7 mouse cellular contexts compared by ENCODE assay signal in genomic region chr2:158672829-158673228, GRCm38 (mm10). TPM values are rescaled to one million over a fixed set of nuclear protein-coding genes. Genes with fewer than 3 reads are reported as not detected.
A peak's percentile ranks its signal among the peaks of the same experiment; 100 is the strongest.
DNase-seq lines count a peak whose midpoint lies in the region; ATAC-seq lines count a peak whose summit lies in the region.

No protein-coding gene starts in this region.

- peak; percentile 23 to 51 for DNase-seq in spleen, postnatal 36 days (ENCODE audit: low spot score in 2 of 2)
- DNase-seq in spleen, adult 18-20 months, result no peak
- DNase-seq in forebrain, embryonic 14.5 days (ENCODE audit: low spot score), result peak; percentile 66
- DNase-seq in heart, postnatal 4 days, result peak; percentile 66
- DNase-seq in right cerebral cortex, postnatal 14 days, result no peak

- peak overlapping the region; percentile 71 for H3K27ac ChIP-seq in forebrain, embryonic 14.5 days (ENCODE audit: low read depth, low read length)
- peak overlapping the region; percentile 9; the same call in 1 of the 2 replicates for H3K27ac ChIP-seq in limb, embryonic 12.5 days
- H3K27ac ChIP-seq in neural tube, embryonic 15.5 days (replicated peaks), result peak overlapping the region; percentile 70

- H3K4me3 ChIP-seq in forebrain, embryonic 14.5 days (ENCODE audit: low read depth, low read length), result no peak overlapping the region
- no peak overlapping the region for H3K4me3 ChIP-seq in limb, embryonic 12.5 days (replicated peaks)
- no peak overlapping the region for H3K4me3 ChIP-seq in neural tube, embryonic 15.5 days (replicated peaks)

- H3K4me1 ChIP-seq in forebrain, embryonic 14.5 days (ENCODE audit: control insufficient read depth, insufficient read depth, low read length), result peaks cover 17% of the 10 kb centered on the region
- peaks cover 31% of the 10 kb centered on the region for H3K4me1 ChIP-seq in limb, embryonic 12.5 days (replicated peaks)
- peaks cover 53% of the 10 kb centered on the region for H3K4me1 ChIP-seq in neural tube, embryonic 15.5 days

- no peaks in the 10 kb centered on the region for H3K36me3 ChIP-seq in forebrain, embryonic 14.5 days (ENCODE audit: control insufficient read depth, insufficient read depth, low read length)
- no peaks in the 10 kb centered on the region for H3K36me3 ChIP-seq in limb, embryonic 12.5 days
- no peaks in the 10 kb centered on the region for H3K36me3 ChIP-seq in neural tube, embryonic 15.5 days

- 23% methylated on average over 6 of the region's 6 CpGs for WGBS in forebrain, embryonic 14.5 days
- WGBS in limb, embryonic 12.5 days, result 10% methylated on average over 6 of the region's 6 CpGs
- WGBS in neural tube, embryonic 15.5 days, result 11% methylated on average over 6 of the region's 6 CpGs

- no peak overlapping the region for H3K9ac ChIP-seq in forebrain, embryonic 14.5 days (ENCODE audit: low read length)
- no peak overlapping the region for H3K9ac ChIP-seq in limb, embryonic 12.5 days (replicated peaks)
- H3K9ac ChIP-seq in neural tube, embryonic 15.5 days (replicated peaks), result no peak overlapping the region; the same call in 1 of the 2 replicates

- peaks cover 9% of the 10 kb centered on the region for H3K27me3 ChIP-seq in forebrain, embryonic 14.5 days (replicated peaks; ENCODE audit: control insufficient read depth, insufficient read depth, low read length)
- peaks cover 34% of the 10 kb centered on the region for H3K27me3 ChIP-seq in limb, embryonic 12.5 days
- peaks cover 9% of the 10 kb centered on the region for H3K27me3 ChIP-seq in neural tube, embryonic 15.5 days (replicated peaks)

- peak; percentile 8; the same call in 1 of the 2 replicates for ATAC-seq in forebrain, embryonic 14.5 days
- no peak for ATAC-seq in limb, embryonic 12.5 days (ENCODE audit: insufficient number of reproducible peaks, insufficient read depth, low FRiP score, low TSS enrichment, low read depth)
- no peak for ATAC-seq in neural tube, embryonic 15.5 days (ENCODE audit: low FRiP score)

- H3K4me2 ChIP-seq in forebrain, embryonic 14.5 days (ENCODE audit: low read length), result no peak overlapping the region
- H3K4me2 ChIP-seq in limb, embryonic 12.5 days, result no peak overlapping the region
- H3K4me2 ChIP-seq in neural tube, embryonic 15.5 days, result 0 out of 2 replicates have a peak overlapping the region, but pooled peaks have one; percentile 6

- H3K9me3 ChIP-seq in forebrain, embryonic 14.5 days (replicated peaks; ENCODE audit: control insufficient read depth, low read length), result no peaks in the 10 kb centered on the region
- H3K9me3 ChIP-seq in limb, embryonic 12.5 days, result no peaks in the 10 kb centered on the region
- H3K9me3 ChIP-seq in neural tube, embryonic 15.5 days (replicated peaks), result no peaks in the 10 kb centered on the region

RNA-seq across cellular contexts. Expression of gene Ppp1r16b, which starts 7.6 kb away (rescaled TPM):
- polyA plus RNA-seq in forebrain, embryonic 14.5 days (2014; fragmentation: Nextera tagmentation; extraction: Ambion mirVana), result 12.4 and 18.4 TPM in 2 replicates
- total RNA-seq in heart, postnatal 4 days (2021), result 10 to 100 TPM; 13.8 to 14.2 TPM
- 3.3 TPM in 2 replicates for polyA plus RNA-seq in limb, embryonic 12.5 days (2016; fragmentation: Nextera tagmentation; extraction: Ambion mirVana)
- 25.3 and 26.6 TPM in 2 replicates for polyA plus RNA-seq in neural tube, embryonic 15.5 days (2015; fragmentation: Nextera tagmentation; extraction: Ambion mirVana)

RNA-seq across cellular contexts. Expression of gene Actr5, which starts 48.1 kb away (rescaled TPM):
- 10.4 and 12.8 TPM in 2 replicates for polyA plus RNA-seq in forebrain, embryonic 14.5 days (2014; fragmentation: Nextera tagmentation; extraction: Ambion mirVana)
- total RNA-seq in heart, postnatal 4 days (2021), result 1 to 10 TPM; 9.0 to 9.4 TPM
- polyA plus RNA-seq in limb, embryonic 12.5 days (2016; fragmentation: Nextera tagmentation; extraction: Ambion mirVana), result 20.8 and 22.1 TPM in 2 replicates
- 11.4 TPM in 2 replicates for polyA plus RNA-seq in neural tube, embryonic 15.5 days (2015; fragmentation: Nextera tagmentation; extraction: Ambion mirVana)

Comparison
In these comparisons a context has a peak if more than half of its experiments do, and no peak if none do; other contexts are left out.
1. DNase-seq: peak in spleen, postnatal 36 days (2 of 2), forebrain, embryonic 14.5 days (single experiment) and heart, postnatal 4 days (single experiment); none in spleen, adult 18-20 months (0 of 2) and right cerebral cortex, postnatal 14 days (single experiment).
2. H3K27ac ChIP-seq: peak in every context shown above with its lines; median percentile 71 in forebrain, embryonic 14.5 days; 70 in neural tube, embryonic 15.5 days; 9 in limb, embryonic 12.5 days.